Mouse (Mus musculus): ENCODE results near the gene Sbk2.
"Not testable (repeated sequence)": the region's sequence is repeated elsewhere in the genome, so short reads cannot be mapped to it uniquely, and the experiment has no call there.

Gene Sbk2

GRCm38 (mm10) chr7:4964272-4964671, at the start of gene Sbk2:
Sbk2 (minus strand) TSS chr7:4964406.
- peak; percentile 93 for DNase-seq

- no peak for DNase-seq
Observed at GRCm38 (mm10) chr7:5012681-5013513, 48.7 kb upstream of the Sbk2 start.

GRCm38 (mm10) chr7:5008229-5008628, 44.0 kb upstream of the Sbk2 start:
- no peak for DNase-seq

- not testable (repeated sequence) for DNase-seq
Observed at GRCm38 (mm10) chr7:5002876-5003275, 38.7 kb upstream of the Sbk2 start.

- peak; percentile 49 for DNase-seq
Observed at GRCm38 (mm10) chr7:4999876-5000275, 35.7 kb upstream of the Sbk2 start.

GRCm38 (mm10) chr7:4996934-4997333, 32.7 kb upstream of the Sbk2 start:
- DNase-seq = no peak

GRCm38 (mm10) chr7:4996003-4996895, 32.0 kb upstream of the Sbk2 start, which contains the start of gene Zfp579:
Zfp579 (minus strand) TSS chr7:4996158.
- peak; percentile 97 for DNase-seq

- no peak for DNase-seq
Observed at GRCm38 (mm10) chr7:4995268-4996002, 31.2 kb upstream of the Sbk2 start.

- no peak for DNase-seq
Observed at GRCm38 (mm10) chr7:4993999-4994788, 30.0 kb upstream of the Sbk2 start.

GRCm38 (mm10) chr7:4993347-4993998, 29.3 kb upstream of the Sbk2 start:
- no peak for DNase-seq

GRCm38 (mm10) chr7:4988250-4988649, 24.0 kb upstream of the Sbk2 start:
- no peak for DNase-seq

- DNase-seq = no peak
Observed at GRCm38 (mm10) chr7:4976832-4977231, 12.6 kb upstream of the Sbk2 start.

- no peak for DNase-seq
Observed at GRCm38 (mm10) chr7:4975455-4975854, 11.2 kb upstream of the Sbk2 start.

GRCm38 (mm10) chr7:4972321-4973047, 8.3 kb upstream of the Sbk2 start:
- peak; percentile 82 for DNase-seq

GRCm38 (mm10) chr7:4971710-4972109, 7.5 kb upstream of the Sbk2 start:
- DNase-seq = peak; percentile 87

GRCm38 (mm10) chr7:4971068-4971467, 6.9 kb upstream of the Sbk2 start, which contains the start of gene Sbk3:
Sbk3 (minus strand) TSS chr7:4971168.
- DNase-seq = no peak

- no peak for DNase-seq
Observed at GRCm38 (mm10) chr7:4964988-4965387, 782 bp upstream of the Sbk2 start.

- DNase-seq = no peak
Observed at GRCm38 (mm10) chr7:4963527-4963926, 679 bp downstream of the Sbk2 start.

GRCm38 (mm10) chr7:4957361-4957760, 6.8 kb downstream of the Sbk2 start:
- no peak for DNase-seq

- peak; percentile 79 for DNase-seq
Observed at GRCm38 (mm10) chr7:4953815-4954445, 10.3 kb downstream of the Sbk2 start.

Measured in lung, postnatal 10 days (tissue).